Mouse (Mus musculus): ENCODE measurements around the gene Cldn5.

Cldn5 gene

GRCm38 (mm10) chr16:18786652-18787051 lies 10.0 kb downstream of the Cldn5 start:
- DNase-seq: no peak

GRCm38 (mm10) chr16:18788627-18789406 lies 12.2 kb downstream of the Cldn5 start:
- DNase-seq: no peak

GRCm38 (mm10) chr16:18795223-18795899 lies 18.7 kb downstream of the Cldn5 start:
- DNase-seq: no peak

- no peak for DNase-seq
Observed at GRCm38 (mm10) chr16:18796645-18797044, 20.0 kb downstream of the Cldn5 start.

- DNase-seq: no peak
Observed at GRCm38 (mm10) chr16:18798151-18798550, 21.5 kb downstream of the Cldn5 start.

GRCm38 (mm10) chr16:18798841-18799240 lies 22.2 kb downstream of the Cldn5 start:
- peak; percentile 69 for DNase-seq

- peak; percentile 47 for DNase-seq
Observed at GRCm38 (mm10) chr16:18805746-18806145, 29.1 kb downstream of the Cldn5 start.

GRCm38 (mm10) chr16:18809001-18809400 lies 32.4 kb downstream of the Cldn5 start:
- DNase-seq: no peak

GRCm38 (mm10) chr16:18811032-18811431 lies 34.4 kb downstream of the Cldn5 start:
- DNase-seq: no peak

DNA sequence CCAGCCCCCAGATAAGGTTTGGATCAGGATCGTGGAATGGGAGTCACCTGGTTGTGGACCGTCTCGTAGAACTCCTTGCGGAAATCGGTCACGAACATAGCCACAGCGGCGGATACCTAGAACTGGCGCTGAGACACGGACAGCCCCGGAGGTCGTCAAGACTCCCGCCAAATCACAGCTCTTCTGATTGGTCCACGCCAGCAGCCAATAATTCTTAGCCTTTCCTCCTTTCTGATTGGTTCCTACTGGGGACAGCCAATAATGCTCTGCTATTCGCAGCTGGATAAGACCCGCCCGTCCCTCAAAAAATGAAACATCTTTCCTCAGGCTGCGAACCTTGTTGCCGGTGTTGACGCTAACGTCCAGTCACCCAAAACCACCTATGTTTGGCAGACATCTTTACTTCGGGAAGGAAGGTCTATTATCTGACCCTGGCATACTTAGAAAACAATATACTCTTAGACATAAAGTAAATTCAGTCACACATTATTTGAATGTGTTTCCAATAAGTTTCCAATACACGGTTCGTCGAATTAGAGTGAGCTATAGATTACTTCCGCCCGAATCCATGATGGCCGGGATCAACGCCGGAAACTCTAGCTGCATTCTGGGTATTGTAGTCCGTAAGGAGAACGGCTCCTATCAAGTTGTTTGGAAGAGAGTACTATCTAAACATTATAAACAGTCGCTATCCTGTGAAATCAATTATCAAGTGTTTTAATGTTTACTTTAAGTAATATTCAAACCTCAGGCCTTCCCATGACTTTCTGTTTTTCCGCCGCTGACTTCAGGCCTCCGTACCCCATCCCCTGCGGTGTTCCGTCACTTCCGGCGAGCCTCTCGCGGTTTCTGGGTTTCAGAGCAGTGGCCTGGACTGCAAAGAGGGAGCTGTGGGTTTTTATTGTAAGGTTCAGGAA lies 35.1 kb downstream of the Cldn5 start, which contains the start of the genes Ufd1 and Cdc45:
Ufd1 (plus strand) TSS at position 312 of the 917 bp plus-strand sequence.
Cdc45 (minus strand) TSS at position 520 of the 917 bp plus-strand sequence.
- DNase-seq: peak; percentile 97

- DNase-seq: no peak
Observed at GRCm38 (mm10) chr16:18812385-18812910, 35.8 kb downstream of the Cldn5 start.

GRCm38 (mm10) chr16:18822356-18822755 lies 45.7 kb downstream of the Cldn5 start:
- no peak for DNase-seq

- DNase-seq: no peak
Observed at GRCm38 (mm10) chr16:18822925-18823324, 46.3 kb downstream of the Cldn5 start.
